Mouse (Mus musculus): ENCODE measurements at regions not wholly inside any gene's neighbourhood (a gene's known extent, or its start where the extent isn't known, plus 50 kb on each side); places are given as distances from the start of the nearest gene placed in this dataset.
"Not testable (repeated sequence)": the region's sequence is repeated elsewhere in the genome, so short reads cannot be mapped to it uniquely, and the experiment has no call there.

DNA sequence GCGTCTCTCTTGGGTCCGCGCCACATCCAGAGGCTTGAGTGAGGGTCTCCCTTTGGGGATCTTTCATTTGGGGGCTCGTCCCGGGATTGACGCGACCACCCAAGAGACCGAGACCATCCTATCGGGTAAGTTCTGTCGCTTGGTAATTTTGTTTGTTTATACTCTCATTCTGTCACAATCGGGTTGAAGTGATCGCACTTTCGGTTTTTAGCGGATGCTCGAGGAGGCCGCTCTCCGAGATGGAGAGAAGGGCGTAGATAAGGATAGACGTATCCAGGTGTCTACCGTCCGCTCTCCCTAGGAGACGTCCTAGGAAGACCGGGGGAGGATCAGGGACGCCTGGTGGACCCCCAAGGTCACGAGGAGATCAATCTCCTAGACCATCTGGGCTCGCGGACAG lies 199.3 kb upstream of the Mrpl21 start:
- not testable (repeated sequence) for H3K9ac ChIP-seq (ENCODE audit: low read length); H3K36me3 ChIP-seq (ENCODE audit: control insufficient read depth, insufficient read depth, low read length); H3K27ac ChIP-seq (ENCODE audit: low read length); H3K9me3 ChIP-seq (ENCODE audit: control insufficient read depth, low read length); H3K27me3 ChIP-seq (ENCODE audit: control insufficient read depth, insufficient read depth, low read depth, low read length); H3K4me1 ChIP-seq (replicated peaks; ENCODE audit: control insufficient read depth, insufficient read depth, low read length); ATAC-seq (ENCODE audit: low read depth)
- Histone ChIP-seq H3K4me3 (ENCODE audit: low read length) (peak overlapping the region; percentile 32), H3K4me2 (ENCODE audit: low read depth, low read length) (0 out of 2 replicates have a peak overlapping the region, but pooled peaks have one; percentile 17)
- WGBS: 65% methylated on average over 23 of the region's 27 CpGs

DNA sequence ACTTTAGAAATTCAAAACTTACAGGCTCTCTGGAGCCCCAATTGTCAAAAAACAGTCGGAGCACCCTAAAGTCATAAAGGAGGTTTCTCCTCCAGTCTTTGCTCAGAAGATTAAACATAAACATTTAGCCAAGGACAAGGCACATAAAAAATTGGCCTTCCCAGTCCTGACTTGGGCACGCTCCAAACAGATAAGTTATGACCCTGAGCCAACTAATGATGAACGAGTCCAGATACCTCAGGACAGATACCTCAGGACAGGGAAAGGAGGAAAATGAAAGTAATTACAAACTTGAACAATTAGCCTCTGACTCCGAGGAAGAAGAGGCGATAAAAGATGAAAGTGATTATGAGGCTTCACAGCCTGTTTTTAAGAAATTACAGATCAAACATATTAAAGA lies 190.9 kb upstream of the Mrpl21 start:
- not testable (repeated sequence) for H3K4me1 ChIP-seq (replicated peaks; ENCODE audit: control insufficient read depth, insufficient read depth, low read length); H3K9ac ChIP-seq (ENCODE audit: low read length); ATAC-seq (ENCODE audit: low read depth); H3K9me3 ChIP-seq (ENCODE audit: control insufficient read depth, low read length); H3K27me3 ChIP-seq (ENCODE audit: control insufficient read depth, insufficient read depth, low read depth, low read length); H3K4me2 ChIP-seq (ENCODE audit: low read depth, low read length); H3K36me3 ChIP-seq (ENCODE audit: control insufficient read depth, insufficient read depth, low read length); H3K27ac ChIP-seq (ENCODE audit: low read length); H3K4me3 ChIP-seq (ENCODE audit: low read length)
- WGBS: 72% methylated on average over 5 of the region's 5 CpGs
